Mouse (Mus musculus): ENCODE measurements around the gene Vmn1r122. TPM values are rescaled to one million over a fixed set of nuclear protein-coding genes. Genes with fewer than 3 reads are reported as not detected.
"Not testable (repeated sequence)": the region's sequence is repeated elsewhere in the genome, so short reads cannot be mapped to it uniquely, and the experiment has no call there.

Vmn1r122 gene
- polyA plus RNA-seq (2012; fragmentation: generic; extraction: Trizol), result not detected

- H3K27me3 ChIP-seq (ENCODE audit: control insufficient read depth, insufficient read depth, insufficient read length); H3ac ChIP-seq (ENCODE audit: control insufficient read depth, insufficient read length); H3K4me3 ChIP-seq; H3K36me3 ChIP-seq (ENCODE audit: control insufficient read depth, insufficient read depth); H3K79me2 ChIP-seq (ENCODE audit: control insufficient read depth, insufficient read depth); H3K4me2 ChIP-seq (ENCODE audit: low read depth): not testable (repeated sequence)
Observed at GRCm38 (mm10) chr7:21134028-21134427, at the start of gene Vmn1r122. Gene Vmn1r122 (minus strand): TSS chr7:21134128.

- not testable (repeated sequence) for H3K4me3 ChIP-seq
Observed at GRCm38 (mm10) chr7:21161885-21162284, 28.0 kb upstream of the Vmn1r122 start, which contains the start of gene Vmn1r123. Gene Vmn1r123 (plus strand): TSS chr7:21162185.

GRCm38 (mm10) chr7:21098413-21098812 lies 35.5 kb downstream of the Vmn1r122 start, which contains the start of gene Vmn1r121:
Gene Vmn1r121 (minus strand): TSS chr7:21098513.
- H3K27me3 ChIP-seq (ENCODE audit: control insufficient read depth, insufficient read depth, insufficient read length); H3K79me2 ChIP-seq (ENCODE audit: control insufficient read depth, insufficient read depth); H3K36me3 ChIP-seq (ENCODE audit: control insufficient read depth, insufficient read depth); H3K4me2 ChIP-seq (ENCODE audit: low read depth); H3K4me3 ChIP-seq; H3ac ChIP-seq (ENCODE audit: control insufficient read depth, insufficient read length): not testable (repeated sequence)

More at GRCm38 (mm10) chr7:21161885-21162284, 28.0 kb upstream of the Vmn1r122 start, which contains the start of gene Vmn1r123:
- H3K36me3 ChIP-seq (ENCODE audit: control insufficient read depth, insufficient read depth); H3ac ChIP-seq (ENCODE audit: control insufficient read depth, insufficient read length); H3K4me2 ChIP-seq (ENCODE audit: low read depth); H3K79me2 ChIP-seq (ENCODE audit: control insufficient read depth, insufficient read depth); H3K27me3 ChIP-seq (ENCODE audit: control insufficient read depth, insufficient read depth, insufficient read length): not testable (repeated sequence)

Other genes starting within 250 kb of the Vmn1r122 start
- gene Vmn1r118, start 221.8 kb downstream of the Vmn1r122 start, polyA plus RNA-seq (2012; fragmentation: generic; extraction: Trizol), result not detected
- gene Vmn1r119, start 121.7 kb downstream of the Vmn1r122 start, polyA plus RNA-seq (2012; fragmentation: generic; extraction: Trizol), result not detected
- gene Vmn1r120, start 80.3 kb downstream of the Vmn1r122 start, polyA plus RNA-seq (2012; fragmentation: generic; extraction: Trizol), result not detected
- gene Vmn1r121, start 35.6 kb downstream of the Vmn1r122 start, polyA plus RNA-seq (2012; fragmentation: generic; extraction: Trizol), result not detected
- gene Vmn1r123, start 28.1 kb upstream of the Vmn1r122 start, polyA plus RNA-seq (2012; fragmentation: generic; extraction: Trizol), result not detected
- gene Gm5157, start 56.3 kb upstream of the Vmn1r122 start, polyA plus RNA-seq (2012; fragmentation: generic; extraction: Trizol), result not detected
- not detected for gene Vmn1r124, start 126.5 kb upstream of the Vmn1r122 start, polyA plus RNA-seq (2012; fragmentation: generic; extraction: Trizol)
- not detected for gene Vmn1r125, start 138.1 kb upstream of the Vmn1r122 start, polyA plus RNA-seq (2012; fragmentation: generic; extraction: Trizol)
- not detected for gene Vmn1r126, start 167.3 kb upstream of the Vmn1r122 start, polyA plus RNA-seq (2012; fragmentation: generic; extraction: Trizol)
- gene Vmn1r127, start 185.7 kb upstream of the Vmn1r122 start, polyA plus RNA-seq (2012; fragmentation: generic; extraction: Trizol), result not detected
- gene Vmn1r128, start 215.2 kb upstream of the Vmn1r122 start, polyA plus RNA-seq (2012; fragmentation: generic; extraction: Trizol), result not detected
- not detected for gene Vmn1r129, start 227.2 kb upstream of the Vmn1r122 start, polyA plus RNA-seq (2012; fragmentation: generic; extraction: Trizol)